Mouse (Mus musculus): ENCODE measurements at regions not wholly inside any gene's neighbourhood (a gene's known extent, or its start where the extent isn't known, plus 50 kb on each side); places are given as distances from the start of the nearest gene placed in this dataset.

DNA sequence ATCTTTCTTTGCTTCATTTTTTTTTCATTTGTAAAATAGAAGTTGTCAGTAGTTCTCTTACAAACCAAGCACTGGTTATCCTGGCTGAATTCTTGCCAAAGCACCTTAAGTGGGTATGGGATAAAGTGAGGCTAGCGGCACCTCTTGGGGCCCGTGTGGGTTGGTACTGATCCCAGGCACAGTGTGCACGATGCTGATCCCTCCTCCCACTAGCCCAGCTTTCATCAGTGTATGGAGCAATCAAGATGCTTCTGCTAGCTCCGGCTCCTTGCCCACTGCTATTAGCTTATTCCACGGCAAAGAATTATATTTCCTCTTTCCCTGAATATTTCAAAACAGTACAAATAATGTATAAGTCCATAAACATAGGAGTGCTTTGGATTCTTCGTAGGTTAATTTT is 307.4 kb upstream of the Npvf start:
- ATAC-seq (ENCODE audit: insufficient number of reproducible peaks, low FRiP score, low TSS enrichment, low read depth) = no peak
- no peaks in the 10 kb centered on the region for H3K27me3 ChIP-seq (ENCODE audit: control insufficient read depth, insufficient read depth, low read length)
- H3K4me3 ChIP-seq (ENCODE audit: low read depth, low read length) = no peak overlapping the region
- H3K9me3 ChIP-seq (ENCODE audit: control insufficient read depth, low read length) = no peaks in the 10 kb centered on the region
- 81% methylated on average over 6 of the region's 6 CpGs for WGBS
- H3K9ac ChIP-seq (ENCODE audit: low read length) = no peak overlapping the region
- no peak for DNase-seq (ENCODE audit: low spot score)
- no peak overlapping the region for H3K27ac ChIP-seq (replicated peaks; ENCODE audit: low read depth, low read length)
- peaks cover 12% of the 10 kb centered on the region for H3K4me1 ChIP-seq (ENCODE audit: control insufficient read depth, insufficient read depth, low read length)
- no peaks in the 10 kb centered on the region for H3K36me3 ChIP-seq (ENCODE audit: control insufficient read depth, insufficient read depth, low read length)
- no peak overlapping the region for H3K4me2 ChIP-seq (ENCODE audit: low read depth, severe bottlenecking)

DNA sequence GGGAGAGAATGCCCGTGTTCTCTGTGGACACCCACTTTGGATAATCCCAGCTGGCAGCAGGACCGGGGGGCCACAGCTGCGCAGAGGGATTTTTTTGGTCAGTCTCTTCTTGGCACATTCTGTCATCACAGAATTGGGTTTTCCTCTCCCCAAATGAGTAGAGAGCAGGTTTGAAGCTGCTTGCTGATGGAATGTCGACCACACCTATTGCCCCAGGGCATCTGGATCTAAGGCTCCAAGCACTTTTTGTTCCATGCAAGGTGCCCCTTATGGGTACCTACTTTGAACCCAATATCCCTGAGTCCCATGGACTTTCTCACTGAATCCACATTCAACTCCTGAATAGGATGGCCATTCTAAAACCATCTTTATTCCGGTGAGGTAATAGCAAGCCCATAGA is 314.3 kb upstream of the Npvf start:
- ATAC-seq (ENCODE audit: insufficient number of reproducible peaks, low FRiP score, low TSS enrichment, low read depth) = no peak
- no peak overlapping the region for H3K27ac ChIP-seq (replicated peaks; ENCODE audit: low read depth, low read length)

DNA sequence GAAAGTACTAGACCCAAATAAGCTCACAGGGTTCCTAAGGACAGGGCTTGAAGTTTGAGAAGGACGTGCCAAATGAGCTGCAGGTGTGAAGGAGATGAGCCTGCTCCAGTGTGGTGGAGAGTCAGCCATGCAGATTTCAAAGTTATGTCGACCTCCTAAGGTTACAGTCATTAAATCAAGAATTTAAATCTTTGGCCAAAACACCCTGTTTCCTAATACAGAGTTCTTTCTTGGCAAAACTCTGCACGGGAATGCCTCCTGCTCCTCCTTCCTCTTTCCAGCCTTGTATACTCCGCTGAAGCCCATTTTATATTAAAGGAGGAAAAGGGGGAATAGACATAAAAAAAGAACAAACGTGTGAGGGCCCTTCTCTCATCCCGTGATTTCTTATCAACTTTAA is 315.1 kb upstream of the Npvf start:
- H3K4me3 ChIP-seq (ENCODE audit: low read depth, low read length) = no peak overlapping the region
- no peaks in the 10 kb centered on the region for H3K36me3 ChIP-seq (ENCODE audit: control insufficient read depth, insufficient read depth, low read length)
- H3K27ac ChIP-seq (replicated peaks; ENCODE audit: low read depth, low read length) = no peak overlapping the region
- no peak overlapping the region for H3K4me2 ChIP-seq (ENCODE audit: low read depth, severe bottlenecking)
- WGBS = 34% methylated on average over 6 of the region's 6 CpGs
- DNase-seq (ENCODE audit: low spot score) = no peak
- no peak overlapping the region for H3K9ac ChIP-seq (ENCODE audit: low read length)
- H3K4me1 ChIP-seq (ENCODE audit: control insufficient read depth, insufficient read depth, low read length) = peaks cover 33% of the 10 kb centered on the region
- ATAC-seq (ENCODE audit: insufficient number of reproducible peaks, low FRiP score, low TSS enrichment, low read depth) = no peak
- H3K9me3 ChIP-seq (ENCODE audit: control insufficient read depth, low read length) = no peaks in the 10 kb centered on the region
- no peaks in the 10 kb centered on the region for H3K27me3 ChIP-seq (ENCODE audit: control insufficient read depth, insufficient read depth, low read length)

More for the DNA sequence above, 314.3 kb upstream of the Npvf start:
- H3K4me3 ChIP-seq (ENCODE audit: low read depth, low read length) = no peak overlapping the region
- DNase-seq (ENCODE audit: low spot score) = no peak
- H3K4me2 ChIP-seq (ENCODE audit: low read depth, severe bottlenecking) = no peak overlapping the region
- no peaks in the 10 kb centered on the region for H3K9me3 ChIP-seq (ENCODE audit: control insufficient read depth, low read length)
- H3K27me3 ChIP-seq (ENCODE audit: control insufficient read depth, insufficient read depth, low read length) = no peaks in the 10 kb centered on the region
- no peak overlapping the region for H3K9ac ChIP-seq (ENCODE audit: low read length)
- peaks cover 33% of the 10 kb centered on the region for H3K4me1 ChIP-seq (ENCODE audit: control insufficient read depth, insufficient read depth, low read length)
- WGBS = 86% methylated on average over 5 of the region's 5 CpGs
- H3K36me3 ChIP-seq (ENCODE audit: control insufficient read depth, insufficient read depth, low read length) = no peaks in the 10 kb centered on the region

DNA sequence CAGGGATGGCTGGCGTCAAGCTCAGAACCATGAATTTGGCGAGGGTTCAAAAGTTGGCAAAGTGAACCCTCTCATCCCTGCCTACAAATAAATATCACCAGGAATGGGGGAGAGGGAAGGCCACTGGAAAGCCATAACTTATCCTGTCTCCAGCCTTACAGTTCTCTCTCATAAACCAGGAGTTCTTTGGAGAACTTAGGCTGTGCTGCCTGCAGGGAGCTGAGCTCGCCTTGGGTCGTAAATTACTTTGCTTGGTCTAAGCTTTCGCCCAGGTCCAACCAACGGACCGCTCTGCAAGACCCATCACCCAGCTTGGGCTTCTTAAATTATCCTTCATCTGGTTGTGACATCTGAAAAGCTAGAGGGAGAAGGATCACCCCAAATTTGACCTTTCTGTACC is 315.8 kb upstream of the Npvf start:
- H3K4me1 ChIP-seq (ENCODE audit: control insufficient read depth, insufficient read depth, low read length) = peaks cover 33% of the 10 kb centered on the region
- DNase-seq (ENCODE audit: low spot score) (no peak), ATAC-seq (ENCODE audit: insufficient number of reproducible peaks, low FRiP score, low TSS enrichment, low read depth) (no peak)
- H3K4me3 ChIP-seq (ENCODE audit: low read depth, low read length) = no peak overlapping the region
- H3K4me2 ChIP-seq (ENCODE audit: low read depth, severe bottlenecking) = no peak overlapping the region
- H3K27ac ChIP-seq (replicated peaks; ENCODE audit: low read depth, low read length) = no peak overlapping the region
- no peaks in the 10 kb centered on the region for H3K27me3 ChIP-seq (ENCODE audit: control insufficient read depth, insufficient read depth, low read length)
- H3K36me3 ChIP-seq (ENCODE audit: control insufficient read depth, insufficient read depth, low read length) = no peaks in the 10 kb centered on the region
- 15% methylated on average over 7 of the region's 7 CpGs for WGBS
- H3K9ac ChIP-seq (ENCODE audit: low read length) = no peak overlapping the region
- no peaks in the 10 kb centered on the region for H3K9me3 ChIP-seq (ENCODE audit: control insufficient read depth, low read length)

DNA sequence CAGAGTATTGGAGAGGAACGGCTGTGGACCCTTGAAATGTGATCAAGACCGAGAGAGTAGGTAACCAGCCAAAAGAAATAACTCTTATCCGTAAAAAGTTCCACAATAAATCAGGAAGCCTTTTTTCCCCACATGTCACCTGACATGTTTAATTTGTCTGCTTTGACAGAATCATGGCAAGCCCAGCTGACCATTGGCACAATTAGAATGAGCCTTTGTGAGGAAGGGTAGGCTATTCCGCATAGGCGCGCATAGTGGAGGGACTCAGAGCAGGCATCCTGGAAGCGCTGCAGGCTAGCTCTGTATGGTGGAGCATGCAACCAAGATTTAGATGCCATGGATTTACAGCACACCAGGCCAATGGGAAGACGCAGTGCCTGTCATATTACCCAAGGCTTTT is 316.5 kb upstream of the Npvf start:
- H3K4me1 ChIP-seq (ENCODE audit: control insufficient read depth, insufficient read depth, low read length) = peaks cover 33% of the 10 kb centered on the region
- DNase-seq (ENCODE audit: low spot score) = no peak
- no peak overlapping the region for H3K4me2 ChIP-seq (ENCODE audit: low read depth, severe bottlenecking)
- no peak overlapping the region for H3K4me3 ChIP-seq (ENCODE audit: low read depth, low read length)
- no peaks in the 10 kb centered on the region for H3K27me3 ChIP-seq (ENCODE audit: control insufficient read depth, insufficient read depth, low read length)
- 75% methylated on average over 8 of the region's 8 CpGs for WGBS
- no peaks in the 10 kb centered on the region for H3K9me3 ChIP-seq (ENCODE audit: control insufficient read depth, low read length)
- no peak overlapping the region for H3K27ac ChIP-seq (replicated peaks; ENCODE audit: low read depth, low read length)
- no peak for ATAC-seq (ENCODE audit: insufficient number of reproducible peaks, low FRiP score, low TSS enrichment, low read depth)
- H3K9ac ChIP-seq (ENCODE audit: low read length) = no peak overlapping the region
- no peaks in the 10 kb centered on the region for H3K36me3 ChIP-seq (ENCODE audit: control insufficient read depth, insufficient read depth, low read length)

DNA sequence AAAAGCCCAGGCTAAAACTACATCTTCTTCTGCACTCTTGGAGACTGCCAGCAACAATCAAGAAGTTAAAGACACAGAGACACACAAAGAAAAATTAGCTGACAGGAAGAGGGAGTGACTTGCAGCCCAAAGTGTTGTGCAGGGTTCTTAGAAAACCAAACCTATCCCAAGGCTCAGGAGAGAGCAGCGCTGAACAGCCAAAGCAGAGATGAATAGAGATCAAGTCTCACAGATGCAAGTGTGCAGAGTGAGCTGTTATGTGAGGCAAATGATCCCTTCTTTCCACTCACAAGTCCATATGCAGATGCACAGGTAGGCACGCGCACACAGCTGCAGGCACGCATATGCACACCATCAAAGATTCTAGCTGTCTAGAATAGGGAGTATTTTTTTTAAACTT is 318.0 kb upstream of the Npvf start:
- 67% methylated on average over 4 of the region's 4 CpGs for WGBS
- no peak overlapping the region for H3K9ac ChIP-seq (ENCODE audit: low read length)
- H3K4me2 ChIP-seq (ENCODE audit: low read depth, severe bottlenecking) = no peak overlapping the region
- ATAC-seq (ENCODE audit: insufficient number of reproducible peaks, low FRiP score, low TSS enrichment, low read depth) (no peak), DNase-seq (ENCODE audit: low spot score) (no peak)
- H3K27ac ChIP-seq (replicated peaks; ENCODE audit: low read depth, low read length) = no peak overlapping the region; the same call in 1 of the 2 replicates
- H3K9me3 ChIP-seq (ENCODE audit: control insufficient read depth, low read length) = no peaks in the 10 kb centered on the region
- H3K27me3 ChIP-seq (ENCODE audit: control insufficient read depth, insufficient read depth, low read length) = no peaks in the 10 kb centered on the region
- no peak overlapping the region for H3K4me3 ChIP-seq (ENCODE audit: low read depth, low read length)
- H3K4me1 ChIP-seq (ENCODE audit: control insufficient read depth, insufficient read depth, low read length) = peaks cover 40% of the 10 kb centered on the region
- no peaks in the 10 kb centered on the region for H3K36me3 ChIP-seq (ENCODE audit: control insufficient read depth, insufficient read depth, low read length)

DNA sequence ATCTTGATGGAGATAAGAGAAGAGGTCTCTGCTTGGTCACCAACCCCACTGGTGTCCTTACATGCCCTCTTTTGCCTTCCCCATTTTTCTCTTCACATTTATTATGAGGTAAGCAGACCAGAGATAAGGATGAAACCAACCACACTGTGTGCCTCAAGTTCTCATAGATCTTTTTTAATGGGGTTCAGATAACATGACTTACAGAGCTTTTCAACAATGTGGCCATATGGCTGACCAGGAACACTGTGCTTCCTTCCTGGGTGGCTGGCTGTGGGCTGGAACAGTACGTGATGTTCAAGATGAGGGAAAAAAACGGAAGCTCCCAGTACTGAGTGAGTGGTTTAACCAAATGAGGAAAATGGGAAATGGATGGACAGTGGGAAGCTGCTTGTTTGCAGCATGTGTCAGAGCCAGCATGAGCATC is 319.0 kb upstream of the Npvf start:
- no peak for ATAC-seq (ENCODE audit: insufficient number of reproducible peaks, low FRiP score, low TSS enrichment, low read depth)
- Histone ChIP-seq H3K9ac (ENCODE audit: low read length) (no peak overlapping the region), H3K36me3 (ENCODE audit: control insufficient read depth, insufficient read depth, low read length) (no peaks in the 10 kb centered on the region), H3K9me3 (ENCODE audit: control insufficient read depth, low read length) (no peaks in the 10 kb centered on the region), H3K27me3 (ENCODE audit: control insufficient read depth, insufficient read depth, low read length) (no peaks in the 10 kb centered on the region), H3K4me2 (ENCODE audit: low read depth, severe bottlenecking) (no peak overlapping the region), H3K4me1 (ENCODE audit: control insufficient read depth, insufficient read depth, low read length) (peaks cover 45% of the 10 kb centered on the region), H3K27ac (replicated peaks; ENCODE audit: low read depth, low read length) (no peak overlapping the region), H3K4me3 (ENCODE audit: low read depth, low read length) (no peak overlapping the region)
- DNase-seq (ENCODE audit: low spot score) = no peak
- 82% methylated on average over 2 of the region's 2 CpGs for WGBS

DNA sequence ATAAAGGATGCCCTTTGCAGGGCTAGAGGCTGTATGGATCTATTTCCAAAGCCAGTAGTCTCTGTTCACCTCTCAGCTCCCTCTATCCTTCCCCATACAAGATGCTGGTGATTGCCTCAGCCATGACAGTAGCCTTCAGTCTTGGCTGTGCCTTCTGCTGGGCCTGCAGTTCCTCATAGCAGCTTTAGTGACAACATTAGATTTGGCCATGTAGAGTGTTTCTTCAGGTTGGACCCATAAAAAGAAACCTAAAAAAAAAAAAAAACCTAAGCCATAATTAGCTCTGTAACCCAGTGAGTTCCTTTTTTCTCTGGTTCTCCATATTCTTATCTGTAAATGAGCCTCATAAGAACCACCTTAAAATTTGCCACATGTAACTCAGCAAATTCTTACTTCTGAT is 319.6 kb upstream of the Npvf start:
- no peak overlapping the region for H3K4me3 ChIP-seq (ENCODE audit: low read depth, low read length)
- DNase-seq (ENCODE audit: low spot score) = no peak
- no peak for ATAC-seq (ENCODE audit: insufficient number of reproducible peaks, low FRiP score, low TSS enrichment, low read depth)
- H3K9ac ChIP-seq (ENCODE audit: low read length) = no peak overlapping the region
- no peaks in the 10 kb centered on the region for H3K27me3 ChIP-seq (ENCODE audit: control insufficient read depth, insufficient read depth, low read length)
- H3K36me3 ChIP-seq (ENCODE audit: control insufficient read depth, insufficient read depth, low read length) = no peaks in the 10 kb centered on the region
- no peaks in the 10 kb centered on the region for H3K9me3 ChIP-seq (ENCODE audit: control insufficient read depth, low read length)
- peaks cover 48% of the 10 kb centered on the region for H3K4me1 ChIP-seq (ENCODE audit: control insufficient read depth, insufficient read depth, low read length)
- H3K4me2 ChIP-seq (ENCODE audit: low read depth, severe bottlenecking) = no peak overlapping the region
- no peak overlapping the region for H3K27ac ChIP-seq (replicated peaks; ENCODE audit: low read depth, low read length)

DNA sequence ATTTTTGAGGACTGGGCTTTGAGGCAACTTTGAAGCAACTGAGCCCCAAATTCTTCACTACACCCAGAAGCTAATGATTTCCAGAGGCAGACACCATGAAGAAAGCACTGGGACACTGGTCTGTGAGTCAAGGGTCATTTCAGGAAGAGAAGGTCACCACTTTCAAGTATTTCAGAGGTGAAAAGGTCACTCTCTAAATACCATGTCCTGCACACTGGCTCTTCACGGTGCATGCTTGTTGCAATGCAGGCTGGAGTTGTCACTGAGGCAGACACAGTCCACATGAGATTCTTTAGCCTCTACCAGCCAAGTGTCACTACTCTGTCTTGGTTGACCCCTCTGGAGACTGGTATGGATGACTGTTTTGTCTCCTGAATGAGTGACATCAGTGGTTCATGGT is 320.7 kb upstream of the Npvf start:
- Histone ChIP-seq H3K4me2 (ENCODE audit: low read depth, severe bottlenecking) (no peak overlapping the region), H3K9me3 (ENCODE audit: control insufficient read depth, low read length) (no peaks in the 10 kb centered on the region), H3K4me3 (ENCODE audit: low read depth, low read length) (no peak overlapping the region), H3K9ac (ENCODE audit: low read length) (no peak overlapping the region), H3K4me1 (ENCODE audit: control insufficient read depth, insufficient read depth, low read length) (peaks cover 45% of the 10 kb centered on the region), H3K27ac (replicated peaks; ENCODE audit: low read depth, low read length) (no peak overlapping the region), H3K27me3 (ENCODE audit: control insufficient read depth, insufficient read depth, low read length) (no peaks in the 10 kb centered on the region), H3K36me3 (ENCODE audit: control insufficient read depth, insufficient read depth, low read length) (no peaks in the 10 kb centered on the region)
- 10% methylated on average over 1 of the region's 1 CpGs for WGBS
- ATAC-seq (ENCODE audit: insufficient number of reproducible peaks, low FRiP score, low TSS enrichment, low read depth) (no peak), DNase-seq (ENCODE audit: low spot score) (no peak)
